Mouse (Mus musculus) embryonic facial prominence, embryonic 15.5 days (tissue): ENCODE measurements around the gene Lrp1. TPM values are rescaled to one million over a fixed set of nuclear protein-coding genes. Genes with fewer than 3 reads are reported as not detected.

Experiments used
- ATAC-seq: fragments of 200-750 bp; cut with Nextera tagmentation; 2 replicates; pipeline ENCODE4 v1.8.0; 2017; ENCODE audit warnings: low read depth, moderate TSS enrichment; ENCODE audit not compliant: insufficient number of reproducible peaks, low FRiP score, low TSS enrichment
- H3K27ac ChIP-seq: fragments of 300-500 bp; sonication (generic); replicated peaks from 2 replicates; pipeline ENCODE4 v1.5.1; 2015; ENCODE audit warnings: mild to moderate bottlenecking, inconsistent platforms
- H3K27me3 ChIP-seq: fragments of 300-500 bp; sonication (generic); 2 replicates; pipeline ENCODE4 v1.6.1; 2015; ENCODE audit warnings: inconsistent platforms
- H3K36me3 ChIP-seq: fragments of 300-500 bp; sonication (generic); 2 replicates; pipeline ENCODE4 v1.6.1; 2015; ENCODE audit warnings: mild to moderate bottlenecking, inconsistent platforms
- H3K4me1 ChIP-seq: fragments of 300-500 bp; sonication (generic); 2 replicates; pipeline ENCODE4 v1.6.1; 2015; ENCODE audit warnings: inconsistent platforms
- H3K4me2 ChIP-seq: fragments of 300-500 bp; sonication (generic); replicated peaks from 2 replicates; pipeline ENCODE4 v1.6.1; 2015; ENCODE audit warnings: mild to moderate bottlenecking, inconsistent platforms
- H3K4me3 ChIP-seq: fragments of 300-500 bp; sonication (generic); replicated peaks from 2 replicates; pipeline ENCODE4 v1.5.1; 2015; ENCODE audit warnings: mild to moderate bottlenecking, inconsistent platforms
- H3K9ac ChIP-seq: fragments of 300-500 bp; sonication (generic); 2 replicates; pipeline ENCODE4 v1.6.1; 2015; ENCODE audit warnings: inconsistent platforms
- H3K9me3 ChIP-seq: fragments of 300-500 bp; sonication (generic); replicated peaks from 2 replicates; pipeline ENCODE4 v1.6.1; 2016; ENCODE audit warnings: inconsistent platforms
- WGBS: fragments of 180-500 bp; shearing (Covaris S2); methylation state at CpG from one replicate; pipeline ENCODE4 v1.1.7; 2015; 5-methylcytosine and 5-hydroxymethylcytosine counted together
- polyA plus RNA-seq: library from polyadenylated mRNA; unstranded; fragments of >200 nt; fragmentation: Nextera tagmentation; extraction: Ambion mirVana; gene quantifications from 2 replicates; pipeline ENCODE4 v1.2.1, GENCODE M21; 2015

Lrp1 gene
- polyA plus RNA-seq, 1 experiment from 2014 or later, result 163 TPM

- no peaks in the 10 kb centered on the region for H3K36me3 ChIP-seq
- no peaks in the 10 kb centered on the region for H3K27me3 ChIP-seq
- peak overlapping the region; percentile 80 for H3K4me2 ChIP-seq
- ATAC-seq, result no peak
- H3K9me3 ChIP-seq, result no peaks in the 10 kb centered on the region
- peak overlapping the region; percentile 69 for H3K9ac ChIP-seq
- peaks cover 39% of the 10 kb centered on the region for H3K4me1 ChIP-seq
- H3K4me3 ChIP-seq, result peak overlapping the region; percentile 74
- WGBS, result 2% methylated on average over 13 of the region's 13 CpGs
- H3K27ac ChIP-seq, result peak overlapping the region; percentile 98
Measured at GRCm38 (mm10) chr10:127622057-127622392, 1.1 kb upstream of the Lrp1 start.

GRCm38 (mm10) chr10:127621191-127622056, 476 bp upstream of the Lrp1 start:
- H3K27ac ChIP-seq, result peak overlapping the region; percentile 98
- peaks cover 45% of the 10 kb centered on the region for H3K4me1 ChIP-seq
- H3K27me3 ChIP-seq, result no peaks in the 10 kb centered on the region
- H3K9ac ChIP-seq, result peak overlapping the region; percentile 69
- peak overlapping the region; percentile 74 for H3K4me3 ChIP-seq
- ATAC-seq, result peak; percentile 91
- H3K4me2 ChIP-seq, result peak overlapping the region; percentile 80
- no peaks in the 10 kb centered on the region for H3K9me3 ChIP-seq
- no peaks in the 10 kb centered on the region for H3K36me3 ChIP-seq
- WGBS, result under 1% methylated on average over 36 of the region's 39 CpGs

DNA sequence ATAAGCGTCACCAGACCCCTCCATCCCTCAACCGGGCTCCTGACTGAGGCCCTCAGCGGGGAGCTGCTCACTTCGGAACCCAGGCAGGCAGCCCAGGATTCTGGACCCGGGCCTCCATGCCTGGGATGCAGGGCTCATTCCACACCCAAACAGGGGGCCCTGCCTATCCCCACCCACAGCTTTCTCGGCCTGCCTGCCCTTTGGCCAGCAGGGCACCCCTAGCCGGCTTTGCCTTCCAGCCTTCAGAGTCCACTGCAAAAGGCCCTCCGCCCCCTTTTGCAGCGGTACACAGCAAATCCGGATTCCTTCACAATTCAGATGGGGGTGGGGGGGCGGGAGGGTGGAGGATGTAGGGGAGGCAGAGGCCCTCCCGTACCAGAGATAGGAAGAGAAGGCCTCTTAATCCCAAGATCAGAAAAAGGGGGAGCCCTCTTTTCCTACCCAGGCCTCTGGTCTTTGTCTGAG, 975 bp downstream of the Lrp1 start:
- Histone ChIP-seq H3K4me2 (peak overlapping the region; percentile 80), H3K27ac (peak overlapping the region; percentile 98), H3K27me3 (no peaks in the 10 kb centered on the region), H3K4me1 (peaks cover 59% of the 10 kb centered on the region), H3K9me3 (no peaks in the 10 kb centered on the region), H3K4me3 (peak overlapping the region; percentile 74), H3K9ac (peak overlapping the region; percentile 82), H3K36me3 (no peaks in the 10 kb centered on the region)
- under 1% methylated on average over 12 of the region's 12 CpGs for WGBS
- ATAC-seq, result no peak

DNA sequence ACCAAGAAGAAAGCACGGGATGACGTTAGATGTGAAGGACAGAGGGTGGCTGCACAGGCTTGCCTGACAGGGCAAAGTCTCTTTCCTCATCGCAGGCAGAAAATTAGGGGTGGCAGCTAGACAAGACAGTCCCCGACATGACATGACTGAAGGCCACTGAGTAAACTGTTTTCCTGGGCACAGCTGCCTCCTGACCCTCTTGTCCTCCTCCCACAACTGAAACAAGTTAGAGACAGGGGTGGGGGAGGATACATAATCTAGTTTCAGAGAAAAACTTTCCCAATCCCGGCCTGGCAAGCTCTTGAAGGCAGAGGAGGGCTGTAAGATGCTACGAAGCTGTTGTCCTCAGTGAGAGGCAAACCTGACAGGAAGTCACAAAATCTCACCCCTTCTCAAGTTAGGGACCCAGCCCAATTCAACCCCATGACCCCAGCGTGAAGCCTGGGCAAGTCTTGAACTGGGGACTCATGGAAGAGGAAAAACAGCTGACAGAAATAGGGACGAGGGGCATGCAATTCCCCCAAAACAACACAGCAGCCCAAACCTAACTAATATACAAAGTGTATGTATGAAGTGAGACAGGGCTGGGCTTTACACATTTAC, 1.7 kb downstream of the Lrp1 start:
- ATAC-seq, result no peak
- Histone ChIP-seq H3K27me3 (no peaks in the 10 kb centered on the region), H3K4me2 (peak overlapping the region; percentile 80), H3K9me3 (no peaks in the 10 kb centered on the region), H3K4me3 (peak overlapping the region; percentile 74), H3K4me1 (peaks cover 67% of the 10 kb centered on the region), H3K36me3 (no peaks in the 10 kb centered on the region), H3K27ac (peak overlapping the region; percentile 98), H3K9ac (peak overlapping the region; percentile 82)
- 12% methylated on average over 8 of the region's 8 CpGs for WGBS

GRCm38 (mm10) chr10:127618173-127618572, 2.8 kb downstream of the Lrp1 start:
- Histone ChIP-seq H3K4me1 (peaks cover 77% of the 10 kb centered on the region), H3K36me3 (no peaks in the 10 kb centered on the region), H3K27ac (peak overlapping the region; percentile 98), H3K27me3 (no peaks in the 10 kb centered on the region), H3K4me3 (peak overlapping the region; percentile 74), H3K4me2 (peak overlapping the region; percentile 80), H3K9ac (0 out of 2 replicates have a peak overlapping the region, but pooled peaks have one; percentile 82), H3K9me3 (no peaks in the 10 kb centered on the region)
- no peak for ATAC-seq
- WGBS, result 23% methylated on average over 6 of the region's 6 CpGs

- peak overlapping the region; percentile 8; the same call in 1 of the 2 replicates for H3K4me3 ChIP-seq
Measured at GRCm38 (mm10) chr10:127617294-127617693, 3.7 kb downstream of the Lrp1 start.

DNA sequence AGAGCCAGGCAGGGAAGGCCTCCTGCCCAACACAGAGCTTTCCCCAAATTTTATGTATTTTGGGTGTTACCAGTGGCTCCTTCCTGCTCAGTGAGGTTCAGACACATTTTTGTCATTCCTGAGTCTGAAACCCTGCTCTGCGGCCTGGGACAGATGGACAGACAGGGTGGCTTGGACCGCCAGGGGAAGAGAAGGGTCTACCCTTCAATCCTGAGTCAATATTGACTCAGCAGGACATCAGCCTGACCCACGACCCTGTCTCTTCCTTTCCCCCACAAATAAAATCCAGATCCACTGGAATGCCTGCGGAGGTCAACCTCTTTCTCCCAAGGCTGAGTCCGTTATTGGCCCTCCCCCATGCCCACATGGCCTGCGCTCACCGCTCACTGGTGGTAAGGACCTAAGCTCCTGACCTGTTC, 4.7 kb downstream of the Lrp1 start:
- Histone ChIP-seq H3K36me3 (peaks cover 19% of the 10 kb centered on the region), H3K4me2 (peak overlapping the region; percentile 80), H3K9ac (peak overlapping the region; percentile 15; the same call in 1 of the 2 replicates), H3K27me3 (no peaks in the 10 kb centered on the region), H3K4me3 (no peak overlapping the region), H3K9me3 (no peaks in the 10 kb centered on the region), H3K27ac (peak overlapping the region; percentile 98), H3K4me1 (peaks cover 83% of the 10 kb centered on the region)
- 35% methylated on average over 7 of the region's 7 CpGs for WGBS
- ATAC-seq, result no peak

More at GRCm38 (mm10) chr10:127617294-127617693, 3.7 kb downstream of the Lrp1 start:
- Histone ChIP-seq H3K9ac (no peak overlapping the region), H3K4me2 (peak overlapping the region; percentile 80), H3K27me3 (no peaks in the 10 kb centered on the region), H3K27ac (peak overlapping the region; percentile 98), H3K9me3 (no peaks in the 10 kb centered on the region), H3K4me1 (peaks cover 85% of the 10 kb centered on the region), H3K36me3 (peaks cover 8% of the 10 kb centered on the region)
- no peak for ATAC-seq
- WGBS, result 36% methylated on average over 4 of the region's 4 CpGs

DNA sequence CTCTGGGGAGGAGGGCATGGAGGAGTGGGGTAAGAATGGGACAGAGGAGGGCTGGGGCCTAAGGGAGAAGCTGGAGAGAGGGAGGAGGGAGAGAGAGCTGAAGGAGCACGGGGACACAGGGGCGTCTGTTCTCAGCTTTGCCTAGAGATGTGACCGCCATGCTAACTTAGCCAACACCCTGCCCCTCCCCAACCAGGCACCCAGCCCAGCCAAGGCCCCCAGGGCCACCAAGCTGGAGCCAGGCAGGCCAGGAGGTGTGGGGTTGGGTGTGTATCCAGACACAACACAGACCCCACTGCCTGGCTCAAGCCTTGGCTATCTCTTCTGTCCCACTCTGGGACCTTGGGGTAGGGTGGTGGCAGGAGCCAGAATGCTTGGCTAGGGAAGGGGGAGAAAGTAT, 5.4 kb downstream of the Lrp1 start:
- peak overlapping the region; percentile 98 for H3K27ac ChIP-seq
- peak overlapping the region; percentile 15; the same call in 1 of the 2 replicates for H3K9ac ChIP-seq
- no peak for ATAC-seq
- peak overlapping the region; percentile 80 for H3K4me2 ChIP-seq
- WGBS, result 10% methylated on average over 3 of the region's 3 CpGs
- H3K4me1 ChIP-seq, result peaks cover 83% of the 10 kb centered on the region
- no peaks in the 10 kb centered on the region for H3K9me3 ChIP-seq
- peaks cover 23% of the 10 kb centered on the region for H3K36me3 ChIP-seq
- H3K27me3 ChIP-seq, result no peaks in the 10 kb centered on the region
- no peak overlapping the region for H3K4me3 ChIP-seq

- WGBS, result 3% methylated on average over 2 of the region's 2 CpGs
Measured at GRCm38 (mm10) chr10:127615034-127615374, 5.9 kb downstream of the Lrp1 start.

GRCm38 (mm10) chr10:127614236-127615033, 6.5 kb downstream of the Lrp1 start:
- H3K9ac ChIP-seq, result no peak overlapping the region
- peak overlapping the region; percentile 23 for H3K4me3 ChIP-seq
- 24% methylated on average over 12 of the region's 12 CpGs for WGBS
- no peaks in the 10 kb centered on the region for H3K27me3 ChIP-seq
- H3K4me1 ChIP-seq, result peaks cover 88% of the 10 kb centered on the region
- no peaks in the 10 kb centered on the region for H3K9me3 ChIP-seq
- H3K36me3 ChIP-seq, result peaks cover 35% of the 10 kb centered on the region
- H3K27ac ChIP-seq, result peak overlapping the region; percentile 98
- peak overlapping the region; percentile 80 for H3K4me2 ChIP-seq
- ATAC-seq, result peak; percentile 60

More at GRCm38 (mm10) chr10:127615034-127615374, 5.9 kb downstream of the Lrp1 start:
- peaks cover 88% of the 10 kb centered on the region for H3K4me1 ChIP-seq
- H3K4me3 ChIP-seq, result no peak overlapping the region; the same call in 1 of the 2 replicates
- no peaks in the 10 kb centered on the region for H3K9me3 ChIP-seq
- peak overlapping the region; percentile 80 for H3K4me2 ChIP-seq
- no peaks in the 10 kb centered on the region for H3K27me3 ChIP-seq
- peak; percentile 27; the same call in 1 of the 2 replicates for ATAC-seq
- H3K36me3 ChIP-seq, result peaks cover 29% of the 10 kb centered on the region
- no peak overlapping the region for H3K9ac ChIP-seq
- H3K27ac ChIP-seq, result peak overlapping the region; percentile 98
